Mouse (Mus musculus) forebrain, embryonic 16.5 days (tissue): ENCODE data around the gene Ndufaf4. TPM values are rescaled to one million over a fixed set of nuclear protein-coding genes. Genes with fewer than 3 reads are reported as not detected.

Source experiments
- ATAC-seq: fragments of 200-750 bp; cut with Nextera tagmentation; 2 replicates; pipeline ENCODE4 v1.8.0; 2017; ENCODE audit warnings: mild to moderate bottlenecking, moderate library complexity
- H3K27ac ChIP-seq: fragments of 300-500 bp; sonication (generic); 2 replicates; pipeline ENCODE4 v1.5.1; 2014; ENCODE audit warnings: low read length, control low read depth
- H3K27me3 ChIP-seq: fragments of 300-500 bp; sonication (generic); replicated peaks from 2 replicates; pipeline ENCODE4 v1.6.1; 2014; ENCODE audit warnings: low read length; ENCODE audit not compliant: control insufficient read depth, insufficient read depth
- H3K36me3 ChIP-seq: fragments of 300-500 bp; sonication (generic); 2 replicates; pipeline ENCODE4 v1.6.1; 2014; ENCODE audit not compliant: control insufficient read depth, insufficient read depth
- H3K4me1 ChIP-seq: fragments of 300-500 bp; sonication (generic); replicated peaks from 2 replicates; pipeline ENCODE4 v1.6.1; 2014; ENCODE audit warnings: low read length; ENCODE audit not compliant: control insufficient read depth, insufficient read depth
- H3K4me2 ChIP-seq: fragments of 300-500 bp; sonication (generic); 2 replicates; pipeline ENCODE4 v1.6.1; 2014; ENCODE audit warnings: mild to moderate bottlenecking, low read length, control low read depth
- H3K4me3 ChIP-seq: fragments of 300-500 bp; sonication (generic); replicated peaks from 2 replicates; pipeline ENCODE4 v1.5.1; 2014; ENCODE audit warnings: mild to moderate bottlenecking, low read length, control low read depth
- H3K9ac ChIP-seq: fragments of 300-500 bp; sonication (generic); replicated peaks from 2 replicates; pipeline ENCODE4 v1.6.1; 2014; ENCODE audit warnings: low read depth, low read length, control low read depth
- H3K9me3 ChIP-seq: fragments of 300-500 bp; sonication (generic); 2 replicates; pipeline ENCODE4 v1.6.1; 2016; ENCODE audit warnings: low read length; ENCODE audit not compliant: control insufficient read depth
- WGBS: fragments of 180-500 bp; shearing (Covaris S2); extraction: QIAGEN DNeasy Blood & Tissue Kit; methylation state at CpG from one replicate; pipeline ENCODE4 v1.1.7; 2014; 5-methylcytosine and 5-hydroxymethylcytosine counted together
- polyA plus RNA-seq: library from polyadenylated mRNA; unstranded; fragments of >200 nt; fragmentation: Nextera tagmentation; extraction: Ambion mirVana; gene quantifications from 2 replicates; pipeline ENCODE4 v1.2.1, GENCODE M21; 2015

Ndufaf4 gene
- polyA plus RNA-seq, 1 experiment from 2014 or later, result 58.7 TPM

- Histone ChIP-seq H3K36me3 (peaks cover 12% of the 10 kb centered on the region), H3K9ac (peak overlapping the region; percentile 37; the same call in 1 of the 2 replicates), H3K27me3 (no peaks in the 10 kb centered on the region), H3K4me1 (peaks cover 11% of the 10 kb centered on the region), H3K27ac (no peak overlapping the region), H3K4me2 (peak overlapping the region; percentile 74), H3K4me3 (peak overlapping the region; percentile 88), H3K9me3 (no peaks in the 10 kb centered on the region)
- WGBS, result 23% methylated on average over 8 of the region's 8 CpGs
- no peak for ATAC-seq
Measured at GRCm38 (mm10) chr4:24898636-24899035, 753 bp downstream of the Ndufaf4 start.

DNA sequence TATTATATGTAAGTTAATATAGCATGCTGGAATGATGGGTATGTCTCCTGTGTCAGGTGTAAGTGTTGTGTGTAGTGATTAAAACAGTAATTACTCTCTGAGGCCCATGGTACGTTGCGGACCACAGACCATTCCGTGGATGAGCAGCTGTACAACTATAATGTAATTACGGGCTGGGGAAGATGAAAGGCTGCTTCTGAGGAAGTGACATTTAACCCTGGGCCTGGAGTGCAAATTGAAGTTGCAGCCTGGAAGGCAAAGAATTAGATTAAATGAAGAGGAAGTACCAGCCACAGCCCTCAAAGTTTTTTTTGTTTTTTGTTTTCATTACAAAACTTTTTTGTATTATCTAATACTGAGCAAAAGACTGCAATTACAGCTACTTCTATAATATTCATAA is 1.3 kb downstream of the Ndufaf4 start:
- ATAC-seq, result no peak
- H3K4me2 ChIP-seq, result peak overlapping the region; percentile 74
- no peak overlapping the region; the same call in 1 of the 2 replicates for H3K9ac ChIP-seq
- peaks cover 14% of the 10 kb centered on the region for H3K36me3 ChIP-seq
- H3K27me3 ChIP-seq, result no peaks in the 10 kb centered on the region
- WGBS, result 38% methylated on average over 4 of the region's 4 CpGs
- no peaks in the 10 kb centered on the region for H3K9me3 ChIP-seq
- H3K4me3 ChIP-seq, result no peak overlapping the region; the same call in 1 of the 2 replicates
- peaks cover 11% of the 10 kb centered on the region for H3K4me1 ChIP-seq
- H3K27ac ChIP-seq, result no peak overlapping the region

DNA sequence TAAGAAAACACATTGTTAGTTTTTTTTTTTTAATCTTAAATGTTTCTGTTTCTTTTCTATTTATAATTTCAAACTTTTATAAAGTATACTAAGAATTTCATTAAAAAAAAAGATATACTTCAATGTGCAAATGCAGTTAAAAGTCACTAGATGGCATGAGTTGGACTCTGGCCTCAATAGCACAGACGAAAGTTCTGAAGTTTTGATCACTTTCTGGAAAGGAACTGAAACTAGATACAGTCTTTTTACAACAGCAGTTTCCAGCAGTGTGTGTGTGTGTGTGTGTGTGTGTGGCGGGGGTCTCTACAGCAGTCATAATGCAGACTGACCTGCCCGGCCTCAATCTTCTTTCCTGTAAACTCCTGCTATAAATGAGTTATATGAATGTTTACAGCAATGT is 9.9 kb downstream of the Ndufaf4 start:
- no peak overlapping the region for H3K27ac ChIP-seq
- no peaks in the 10 kb centered on the region for H3K27me3 ChIP-seq
- H3K9ac ChIP-seq, result no peak overlapping the region
- WGBS, result 71% methylated on average over 3 of the region's 3 CpGs
- H3K9me3 ChIP-seq, result no peaks in the 10 kb centered on the region
- H3K4me3 ChIP-seq, result no peak overlapping the region
- no peaks in the 10 kb centered on the region for H3K4me1 ChIP-seq
- H3K4me2 ChIP-seq, result no peak overlapping the region
- H3K36me3 ChIP-seq, result peaks cover 10% of the 10 kb centered on the region
- 0 out of 2 replicates have a peak, but pooled peaks have one; percentile 28 for ATAC-seq

GRCm38 (mm10) chr4:24915631-24916030 is 17.7 kb downstream of the Ndufaf4 start:
- no peak overlapping the region for H3K4me2 ChIP-seq
- H3K27me3 ChIP-seq, result no peaks in the 10 kb centered on the region
- H3K4me3 ChIP-seq, result no peak overlapping the region
- WGBS, result 93% methylated on average over 2 of the region's 2 CpGs
- peaks cover 8% of the 10 kb centered on the region for H3K4me1 ChIP-seq
- no peaks in the 10 kb centered on the region for H3K9me3 ChIP-seq
- no peak for ATAC-seq
- no peak overlapping the region for H3K27ac ChIP-seq
- H3K36me3 ChIP-seq, result no peaks in the 10 kb centered on the region
- no peak overlapping the region for H3K9ac ChIP-seq

DNA sequence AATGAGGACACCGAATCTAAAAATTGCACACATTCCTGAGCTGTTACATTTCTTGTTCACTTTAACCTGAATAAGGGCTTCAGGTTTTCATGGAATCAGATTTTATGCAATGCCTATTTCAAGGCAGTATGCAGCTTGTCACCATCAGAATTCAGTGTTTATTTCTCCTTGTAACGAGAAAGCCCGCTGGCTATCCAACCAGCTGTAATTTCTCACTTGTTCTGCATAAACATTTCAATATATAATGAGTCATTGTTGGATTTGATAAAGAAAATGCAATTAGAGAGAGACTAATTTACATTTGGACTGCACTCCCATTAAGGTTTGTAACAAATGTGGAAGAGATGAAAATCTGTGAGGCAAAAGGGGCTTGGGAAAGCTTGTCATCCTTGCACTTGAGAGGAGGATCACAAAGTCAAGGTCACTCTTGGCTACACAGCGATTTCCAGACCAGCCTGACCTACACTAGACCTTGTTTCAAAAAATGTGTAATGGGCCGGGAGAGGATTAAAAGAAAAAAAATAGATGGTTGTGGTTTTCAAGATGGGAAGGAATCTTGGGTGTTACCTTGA is 22.2 kb downstream of the Ndufaf4 start:
- H3K4me1 ChIP-seq, result peaks cover 12% of the 10 kb centered on the region
- 30% methylated on average over 5 of the region's 5 CpGs for WGBS
- H3K27ac ChIP-seq, result no peak overlapping the region
- no peak overlapping the region for H3K4me3 ChIP-seq
- H3K4me2 ChIP-seq, result no peak overlapping the region
- no peaks in the 10 kb centered on the region for H3K36me3 ChIP-seq
- no peaks in the 10 kb centered on the region for H3K27me3 ChIP-seq
- peak; percentile 81 for ATAC-seq
- H3K9ac ChIP-seq, result no peak overlapping the region
- no peaks in the 10 kb centered on the region for H3K9me3 ChIP-seq

- ATAC-seq, result peak; percentile 48
Measured at GRCm38 (mm10) chr4:24924726-24925125, 26.8 kb downstream of the Ndufaf4 start.

DNA sequence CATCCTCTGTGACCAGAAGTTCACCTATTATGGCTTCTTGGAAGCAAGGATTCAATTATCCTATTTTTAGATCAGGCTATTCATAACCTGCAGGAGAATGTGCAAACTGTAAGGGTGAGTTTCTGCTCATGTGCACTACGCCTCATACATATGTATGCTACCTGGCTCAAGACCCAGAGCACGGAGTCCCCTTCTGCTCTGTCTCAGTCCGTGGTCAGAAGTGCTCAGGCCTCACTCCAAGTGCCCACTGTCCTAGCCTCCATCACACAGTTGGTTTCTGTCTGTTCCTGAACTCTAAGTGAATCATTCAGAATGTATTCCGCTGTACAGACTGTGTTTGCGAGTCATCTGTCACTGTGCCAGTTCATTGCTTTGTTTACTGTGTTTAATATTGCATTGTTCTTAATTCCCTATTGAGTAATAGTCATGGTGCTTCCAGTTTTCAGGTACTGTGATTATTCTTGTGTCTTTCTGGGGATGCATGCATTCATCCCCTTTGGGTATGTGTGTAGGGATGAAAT is 30.4 kb downstream of the Ndufaf4 start:
- H3K4me1 ChIP-seq, result peaks cover 10% of the 10 kb centered on the region
- H3K9me3 ChIP-seq, result no peaks in the 10 kb centered on the region
- H3K36me3 ChIP-seq, result no peaks in the 10 kb centered on the region
- 67% methylated on average over 5 of the region's 5 CpGs for whole genome bisulfite sequencing
- ATAC-seq, result peak; percentile 39; the same call in 1 of the 2 replicates
- H3K27ac ChIP-seq, result no peak overlapping the region
- H3K4me3 ChIP-seq, result no peak overlapping the region
- no peak overlapping the region for H3K9ac ChIP-seq
- no peak overlapping the region for H3K4me2 ChIP-seq
- no peaks in the 10 kb centered on the region for H3K27me3 ChIP-seq

More at GRCm38 (mm10) chr4:24924726-24925125, 26.8 kb downstream of the Ndufaf4 start:
- WGBS, result 60% methylated on average over 2 of the region's 2 CpGs
- H3K4me2 ChIP-seq, result no peak overlapping the region
- H3K36me3 ChIP-seq, result no peaks in the 10 kb centered on the region
- no peak overlapping the region for H3K27ac ChIP-seq
- H3K4me3 ChIP-seq, result no peak overlapping the region
- no peaks in the 10 kb centered on the region for H3K9me3 ChIP-seq
- no peaks in the 10 kb centered on the region for H3K27me3 ChIP-seq
- H3K9ac ChIP-seq, result no peak overlapping the region
- peaks cover 19% of the 10 kb centered on the region for H3K4me1 ChIP-seq

- Histone ChIP-seq H3K4me3 (no peak overlapping the region), H3K27me3 (no peaks in the 10 kb centered on the region), H3K4me2 (no peak overlapping the region), H3K27ac (no peak overlapping the region), H3K9me3 (no peaks in the 10 kb centered on the region), H3K36me3 (no peaks in the 10 kb centered on the region), H3K4me1 (peaks cover 10% of the 10 kb centered on the region), H3K9ac (no peak overlapping the region)
- WGBS, result 43% methylated on average over 5 of the region's 5 CpGs
- no peak for ATAC-seq
Measured at GRCm38 (mm10) chr4:24928926-24929325, 31.0 kb downstream of the Ndufaf4 start.

GRCm38 (mm10) chr4:24942728-24943424 is 45.0 kb downstream of the Ndufaf4 start:
- H3K27ac ChIP-seq, result no peak overlapping the region
- 35% methylated on average over 6 of the region's 6 CpGs for WGBS
- H3K4me1 ChIP-seq, result no peaks in the 10 kb centered on the region
- no peaks in the 10 kb centered on the region for H3K36me3 ChIP-seq
- H3K4me2 ChIP-seq, result no peak overlapping the region
- no peaks in the 10 kb centered on the region for H3K27me3 ChIP-seq
- H3K4me3 ChIP-seq, result no peak overlapping the region
- H3K9ac ChIP-seq, result no peak overlapping the region
- no peaks in the 10 kb centered on the region for H3K9me3 ChIP-seq
- no peak for ATAC-seq
